Mouse (Mus musculus) liver, embryonic 16.5 days (tissue): ENCODE measurements at regions not wholly inside any gene's neighbourhood (a gene's known extent, or its start where the extent isn't known, plus 50 kb on each side); places are given as distances from the start of the nearest gene placed in this dataset.

Source experiments
- ATAC-seq: fragments of 200-750 bp; cut with Nextera tagmentation; 2 replicates; pipeline ENCODE4 v1.8.0; 2017; ENCODE audit warnings: low read depth, mild to moderate bottlenecking, moderate number of reproducible peaks, moderate library complexity
- H3K27ac ChIP-seq: fragments of 300-500 bp; sonication (generic); 2 replicates; pipeline ENCODE4 v1.5.1; 2014; ENCODE audit warnings: mild to moderate bottlenecking, low read length
- H3K27me3 ChIP-seq: fragments of 300-500 bp; sonication (generic); 2 replicates; pipeline ENCODE4 v1.6.1; 2014; ENCODE audit warnings: low read depth, low read length, mixed read lengths; ENCODE audit not compliant: control insufficient read depth, insufficient read depth
- H3K36me3 ChIP-seq: fragments of 300-500 bp; sonication (generic); 2 replicates; pipeline ENCODE4 v1.6.1; 2014; ENCODE audit warnings: mild to moderate bottlenecking; ENCODE audit not compliant: control insufficient read depth, insufficient read depth
- H3K4me1 ChIP-seq: fragments of 300-500 bp; sonication (generic); 2 replicates; pipeline ENCODE4 v1.6.1; 2014; ENCODE audit warnings: low read depth, low read length, mixed read lengths; ENCODE audit not compliant: control insufficient read depth
- H3K4me2 ChIP-seq: fragments of 300-500 bp; sonication (generic); 2 replicates; pipeline ENCODE4 v1.6.1; 2014; ENCODE audit warnings: low read depth, low read length, mixed read lengths
- H3K4me3 ChIP-seq: fragments of 300-500 bp; sonication (generic); 2 replicates; pipeline ENCODE4 v1.5.1; 2014; ENCODE audit warnings: low read depth, mild to moderate bottlenecking, low read length
- H3K9ac ChIP-seq: fragments of 300-500 bp; sonication (generic); 2 replicates; pipeline ENCODE4 v1.6.1; 2014; ENCODE audit warnings: low read depth, low read length
- H3K9me3 ChIP-seq: fragments of 300-500 bp; sonication (generic); replicated peaks from 2 replicates; pipeline ENCODE4 v1.6.1; 2016; ENCODE audit warnings: low read length; ENCODE audit not compliant: control insufficient read depth
- WGBS: fragments of 180-500 bp; shearing (Covaris S2); extraction: QIAGEN DNeasy Blood & Tissue Kit; methylation state at CpG from one replicate; pipeline ENCODE4 v1.1.7; 2014; ENCODE audit not compliant: insufficient replicate concordance; 5-methylcytosine and 5-hydroxymethylcytosine counted together

GRCm38 (mm10) chr16:24192013-24192412 is 201.3 kb upstream of the Lpp start:
- Histone ChIP-seq H3K36me3 (no peaks in the 10 kb centered on the region), H3K9ac (no peak overlapping the region), H3K27ac (no peak overlapping the region), H3K4me2 (no peak overlapping the region), H3K27me3 (no peaks in the 10 kb centered on the region), H3K4me1 (no peaks in the 10 kb centered on the region), H3K4me3 (no peak overlapping the region), H3K9me3 (no peaks in the 10 kb centered on the region)
- WGBS: 59% methylated on average over 1 of the region's 1 CpGs
- no peak for ATAC-seq

GRCm38 (mm10) chr16:24187131-24187530 is 198.5 kb upstream of the Bcl6 start:
- ATAC-seq: no peak
- Histone ChIP-seq H3K27me3 (no peaks in the 10 kb centered on the region), H3K27ac (no peak overlapping the region), H3K9ac (no peak overlapping the region), H3K9me3 (no peaks in the 10 kb centered on the region), H3K4me2 (no peak overlapping the region), H3K4me1 (no peaks in the 10 kb centered on the region), H3K4me3 (no peak overlapping the region), H3K36me3 (no peaks in the 10 kb centered on the region)
- 56% methylated on average over 6 of the region's 6 CpGs for WGBS

GRCm38 (mm10) chr16:24185989-24186388 is 197.3 kb upstream of the Bcl6 start:
- Histone ChIP-seq H3K27me3 (no peaks in the 10 kb centered on the region), H3K4me2 (no peak overlapping the region), H3K36me3 (no peaks in the 10 kb centered on the region), H3K4me1 (no peaks in the 10 kb centered on the region), H3K9me3 (no peaks in the 10 kb centered on the region), H3K27ac (no peak overlapping the region), H3K4me3 (no peak overlapping the region), H3K9ac (no peak overlapping the region)
- WGBS: 38% methylated on average over 6 of the region's 6 CpGs
- no peak for ATAC-seq

DNA sequence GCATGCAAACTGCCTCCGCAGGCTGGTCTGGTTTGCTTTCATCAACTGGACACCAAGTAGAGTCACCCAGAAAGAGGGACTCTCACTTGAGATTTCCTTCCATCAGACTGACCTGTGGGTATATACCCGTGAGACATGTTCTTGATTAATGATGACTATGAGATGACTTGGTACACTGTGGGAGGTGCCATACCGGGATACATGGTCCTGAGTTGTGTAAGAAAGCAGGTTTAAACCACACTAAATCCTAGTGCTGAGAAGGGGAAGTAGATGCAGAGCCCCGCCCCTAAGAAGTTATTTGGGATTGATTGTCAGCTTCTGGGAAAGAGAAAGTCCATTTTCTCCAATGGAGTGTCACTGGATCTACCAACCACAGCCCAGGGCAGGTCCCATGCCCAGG is 196.2 kb upstream of the Bcl6 start:
- no peak overlapping the region for H3K4me2 ChIP-seq
- no peaks in the 10 kb centered on the region for H3K4me1 ChIP-seq
- H3K9me3 ChIP-seq: no peaks in the 10 kb centered on the region
- no peak overlapping the region for H3K27ac ChIP-seq
- WGBS: 60% methylated on average over 4 of the region's 4 CpGs
- no peaks in the 10 kb centered on the region for H3K27me3 ChIP-seq
- no peak overlapping the region for H3K9ac ChIP-seq
- H3K36me3 ChIP-seq: no peaks in the 10 kb centered on the region
- H3K4me3 ChIP-seq: no peak overlapping the region
- no peak for ATAC-seq

- no peak for ATAC-seq
- Histone ChIP-seq H3K4me1 (no peaks in the 10 kb centered on the region), H3K27me3 (no peaks in the 10 kb centered on the region), H3K9ac (no peak overlapping the region), H3K9me3 (no peaks in the 10 kb centered on the region), H3K27ac (no peak overlapping the region), H3K4me2 (no peak overlapping the region), H3K36me3 (no peaks in the 10 kb centered on the region), H3K4me3 (no peak overlapping the region)
- 46% methylated on average over 3 of the region's 3 CpGs for WGBS
Measured at GRCm38 (mm10) chr16:24183216-24183615, 194.6 kb upstream of the Bcl6 start.

DNA sequence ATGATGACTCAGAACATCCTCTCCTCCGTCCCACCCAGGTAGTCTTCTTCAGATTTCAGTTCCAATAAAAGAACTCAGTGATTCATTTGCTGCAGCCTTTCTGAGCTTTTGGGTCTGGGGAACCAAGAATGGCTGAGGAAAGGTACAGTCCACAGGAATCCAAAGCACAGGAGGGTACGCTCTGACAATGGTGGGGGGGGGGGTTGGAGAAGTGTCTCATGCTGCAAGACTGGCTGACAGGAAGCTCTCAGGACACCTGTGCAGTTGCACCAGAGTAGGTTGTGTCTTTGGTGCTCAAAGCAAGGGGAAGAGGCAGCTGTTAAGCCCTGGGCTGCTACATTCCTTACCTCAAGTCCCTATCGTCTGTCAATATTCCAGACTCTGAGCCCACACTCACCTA is 192.7 kb upstream of the Bcl6 start:
- H3K27me3 ChIP-seq: no peaks in the 10 kb centered on the region
- H3K27ac ChIP-seq: no peak overlapping the region
- no peaks in the 10 kb centered on the region for H3K36me3 ChIP-seq
- 61% methylated on average over 3 of the region's 3 CpGs for WGBS
- no peaks in the 10 kb centered on the region for H3K4me1 ChIP-seq
- no peak overlapping the region for H3K4me2 ChIP-seq
- no peak for ATAC-seq
- H3K9me3 ChIP-seq: no peaks in the 10 kb centered on the region
- no peak overlapping the region for H3K9ac ChIP-seq
- no peak overlapping the region for H3K4me3 ChIP-seq

DNA sequence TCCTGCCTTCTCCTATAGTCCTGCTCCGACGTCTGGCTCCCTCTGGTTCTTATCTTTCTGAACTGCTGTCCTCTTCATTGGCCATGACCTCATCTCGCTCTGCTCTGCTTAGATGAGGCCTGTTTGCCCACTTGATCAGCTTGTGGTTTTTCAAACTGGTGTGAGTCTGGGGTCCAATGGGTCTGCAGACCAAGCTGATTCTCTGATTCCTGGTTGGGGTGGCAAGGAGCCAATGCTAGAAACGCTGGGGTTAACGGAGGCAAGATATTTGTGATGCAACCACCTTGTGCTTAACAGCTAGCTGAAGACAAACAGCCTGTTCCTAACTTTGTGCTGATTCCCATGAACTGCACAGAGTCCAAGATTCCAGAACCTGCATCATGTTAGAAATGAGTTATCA is 192.0 kb upstream of the Bcl6 start:
- ATAC-seq: no peak
- no peak overlapping the region for H3K4me2 ChIP-seq
- no peaks in the 10 kb centered on the region for H3K27me3 ChIP-seq
- 34% methylated on average over 5 of the region's 5 CpGs for WGBS
- no peaks in the 10 kb centered on the region for H3K4me1 ChIP-seq
- no peak overlapping the region for H3K27ac ChIP-seq
- H3K9ac ChIP-seq: no peak overlapping the region
- no peaks in the 10 kb centered on the region for H3K36me3 ChIP-seq
- H3K4me3 ChIP-seq: no peak overlapping the region
- no peaks in the 10 kb centered on the region for H3K9me3 ChIP-seq

- ATAC-seq: no peak
- no peak overlapping the region for H3K4me2 ChIP-seq
- WGBS: 70% methylated on average over 2 of the region's 2 CpGs
- no peaks in the 10 kb centered on the region for H3K4me1 ChIP-seq
- H3K36me3 ChIP-seq: no peaks in the 10 kb centered on the region
- H3K27me3 ChIP-seq: no peaks in the 10 kb centered on the region
- H3K9ac ChIP-seq: no peak overlapping the region
- no peaks in the 10 kb centered on the region for H3K9me3 ChIP-seq
- no peak overlapping the region for H3K27ac ChIP-seq
- no peak overlapping the region for H3K4me3 ChIP-seq
Measured at GRCm38 (mm10) chr16:24177564-24177963, 188.9 kb upstream of the Bcl6 start.

GRCm38 (mm10) chr16:24177131-24177530 is 188.5 kb upstream of the Bcl6 start:
- Histone ChIP-seq H3K36me3 (no peaks in the 10 kb centered on the region), H3K9me3 (no peaks in the 10 kb centered on the region), H3K4me1 (no peaks in the 10 kb centered on the region), H3K27ac (no peak overlapping the region), H3K4me3 (no peak overlapping the region), H3K4me2 (no peak overlapping the region), H3K9ac (no peak overlapping the region), H3K27me3 (no peaks in the 10 kb centered on the region)
- 59% methylated on average over 7 of the region's 7 CpGs for WGBS
- ATAC-seq: no peak

GRCm38 (mm10) chr16:24176057-24176456 is 187.4 kb upstream of the Bcl6 start:
- H3K9ac ChIP-seq: no peak overlapping the region
- H3K4me2 ChIP-seq: no peak overlapping the region
- H3K4me1 ChIP-seq: no peaks in the 10 kb centered on the region
- no peaks in the 10 kb centered on the region for H3K27me3 ChIP-seq
- no peak for ATAC-seq
- H3K9me3 ChIP-seq: no peaks in the 10 kb centered on the region
- WGBS: 47% methylated on average over 2 of the region's 2 CpGs
- H3K4me3 ChIP-seq: no peak overlapping the region
- H3K27ac ChIP-seq: no peak overlapping the region
- H3K36me3 ChIP-seq: no peaks in the 10 kb centered on the region
